Mouse (Mus musculus) layer of hippocampus, adult 18-20 months (tissue): ENCODE results near the gene Rnf185. TPM values are rescaled to one million over a fixed set of nuclear protein-coding genes. Genes with fewer than 3 reads are reported as not detected.

Experiments
- DNase-seq, 2 experiments: peaks; one replicate each; pipeline ENCODE4 v3.0.0; 2022; ENCODE audit warnings: low spot score in 2 of 2
- total RNA-seq, 2 experiments: library from RNA; stranded (reverse); gene quantifications; 2 replicates each; pipeline ENCODE4 v1.2.3; 2021

The Rnf185 gene
- total RNA-seq, 2 experiments from 2014 or later, result 30.2 to 32.2 TPM

DNA sequence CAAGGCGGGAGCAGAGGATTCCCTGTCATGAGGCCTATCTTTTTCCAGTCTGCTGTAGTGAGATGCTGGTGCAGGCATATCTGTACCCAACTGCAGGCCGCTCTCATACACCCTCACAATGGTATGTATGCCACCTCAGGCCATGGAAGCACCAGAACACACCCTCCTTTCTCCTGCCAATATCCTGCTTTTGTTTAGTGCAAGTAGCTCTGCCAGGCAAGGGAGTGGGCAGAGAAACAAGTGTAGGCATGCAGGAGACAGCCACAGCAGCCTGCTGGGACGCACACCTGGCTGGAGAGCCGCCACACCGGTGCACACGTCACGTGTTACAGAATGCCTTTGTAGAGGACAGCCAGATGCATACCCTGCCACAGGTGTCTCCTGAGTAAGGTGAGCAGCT, 85.8 kb downstream of the Rnf185 start:
- DNase-seq, result no peak

Other genes starting within 250 kb of the Rnf185 start
- 10 to 100 TPM; 61.8 to 75.5 TPM for gene Eif4enif1, start 250.0 kb downstream of the Rnf185 start, total RNA-seq
- 10 to 100 TPM; 92.5 to 93.4 TPM for gene Drg1, start 185.9 kb downstream of the Rnf185 start, total RNA-seq
- gene Patz1, start 163.5 kb downstream of the Rnf185 start, total RNA-seq, result 10 to 100 TPM; 50.6 to 51.5 TPM
- gene Pik3ip1, start 122.0 kb downstream of the Rnf185 start, total RNA-seq, result 10 to 100 TPM; 41.6 to 46.5 TPM
- gene Limk2, start 43.2 kb downstream of the Rnf185 start, total RNA-seq, result 10 to 100 TPM; 90.1 to 97.5 TPM
- 1 to 10 TPM; 2.3 to 2.9 TPM for gene Pla2g3, start 35.9 kb upstream of the Rnf185 start, total RNA-seq
- gene Inpp5j, start 52.5 kb upstream of the Rnf185 start, total RNA-seq, result 10 to 100 TPM; 79.2 to 82.5 TPM
- 100 to 1,000 TPM; 194 to 199 TPM for gene Selenom, start 62.3 kb upstream of the Rnf185 start, total RNA-seq
- gene Smtn, start 88.2 kb upstream of the Rnf185 start, total RNA-seq, result 1 to 10 TPM; 7.7 to 8.2 TPM
- 10 to 100 TPM; 35.9 to 37.0 TPM for gene Morc2a, start 196.8 kb upstream of the Rnf185 start, total RNA-seq